Mouse (Mus musculus) v-Abl transformed pro-B cells (cell line): ENCODE results near the gene Clasp1.

Source experiments
- in situ Hi-C, 2 experiments: fragments of 400-800 bp; cut with MboI; formaldehyde crosslinking; loops; one replicate each; pipeline ENCODE4 v1.15.1; 2025; ENCODE audit not compliant: unreplicated experiment in 2 of 2

Clasp1 gene

GRCm38 (mm10) chr1:118401991-118402390 lies 13.1 kb downstream of the Clasp1 start:
- in situ Hi-C loops: no loop called here

DNA sequence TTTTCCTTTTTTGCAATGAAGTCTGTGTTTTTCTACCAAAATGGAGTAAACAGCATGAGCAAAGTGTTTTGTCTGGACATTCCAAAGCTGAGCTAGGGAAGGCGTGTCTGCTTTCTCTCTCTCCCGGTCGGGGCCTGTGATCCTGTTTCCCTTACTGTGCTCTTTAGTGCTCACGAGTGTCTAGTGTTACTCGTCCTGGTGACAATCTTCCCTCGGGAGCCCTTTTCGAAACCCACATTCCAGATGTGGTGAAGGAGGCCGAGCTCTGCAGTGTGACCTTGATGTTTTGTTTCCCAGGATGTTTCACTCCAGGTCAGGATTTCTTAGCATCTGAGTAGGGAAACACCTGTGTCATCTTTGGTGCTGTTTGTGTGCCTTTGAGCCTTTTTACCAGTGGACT lies 13.7 kb downstream of the Clasp1 start:
- in situ Hi-C loops: no loop called here

GRCm38 (mm10) chr1:118402966-118403365 lies 14.1 kb downstream of the Clasp1 start:
- in situ Hi-C loops: no loop called here

DNA sequence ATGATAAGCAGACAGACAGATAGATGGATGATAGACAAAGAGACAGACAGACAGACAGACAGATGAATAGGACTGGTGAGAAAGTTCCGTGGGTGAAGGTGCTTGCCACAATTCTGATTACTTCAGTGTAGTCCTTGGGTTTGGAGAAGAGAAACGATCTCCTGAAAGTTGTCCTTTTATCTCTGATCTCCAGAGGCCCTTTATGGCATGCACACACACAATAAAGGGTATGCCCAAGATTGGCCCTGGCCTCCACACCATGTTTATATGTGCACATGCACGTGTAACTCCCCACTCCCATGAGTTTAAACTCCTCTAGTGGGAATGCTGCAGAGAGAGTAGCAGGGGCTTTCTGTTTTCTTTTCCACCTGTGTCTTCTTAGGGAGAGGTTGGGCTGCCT lies 14.6 kb downstream of the Clasp1 start:
- in situ Hi-C loops: no loop called here

- in situ Hi-C loops: no loop called here
Observed at GRCm38 (mm10) chr1:118407586-118408250, 18.9 kb downstream of the Clasp1 start.

GRCm38 (mm10) chr1:118409249-118409648 lies 20.4 kb downstream of the Clasp1 start:
- in situ Hi-C loops: no loop called here

DNA sequence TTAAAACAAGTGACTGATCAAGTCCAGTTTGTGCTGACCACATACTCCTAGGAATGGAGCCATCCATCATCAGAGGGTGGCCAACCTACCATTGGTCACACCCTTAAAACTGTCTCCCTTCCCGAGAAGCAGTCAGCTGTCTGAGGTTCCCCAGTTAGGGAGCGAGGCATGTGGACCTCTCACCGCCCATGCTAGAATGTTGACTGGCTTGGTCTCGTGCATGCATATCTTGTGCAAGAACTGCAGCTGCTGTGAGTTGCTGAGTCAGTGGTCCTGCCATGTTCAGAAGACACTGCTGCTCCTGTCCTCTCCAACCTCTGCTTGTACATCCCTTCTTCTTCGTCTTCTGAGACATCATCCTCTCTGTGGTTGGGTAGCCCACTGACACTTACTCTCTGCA lies 22.0 kb downstream of the Clasp1 start:
- in situ Hi-C loops: no loop called here

DNA sequence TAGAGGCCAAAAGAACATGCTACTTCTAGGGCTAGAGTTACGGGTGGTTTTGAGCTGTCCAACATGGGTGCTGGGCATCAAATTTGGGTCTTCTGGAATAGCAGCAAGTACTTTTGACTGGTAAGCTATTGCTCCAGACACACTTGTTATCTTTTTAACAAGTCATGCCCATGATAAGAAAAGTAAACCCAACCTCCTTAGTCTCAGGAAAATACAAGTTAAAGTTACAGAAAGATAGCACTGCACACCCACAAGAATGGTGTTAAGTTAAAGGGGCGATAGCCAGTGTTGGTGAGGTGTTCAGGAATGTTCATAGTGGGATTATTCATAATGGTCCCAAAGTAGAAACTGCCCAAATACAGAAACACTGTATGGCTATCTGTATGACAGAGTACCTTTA lies 24.3 kb downstream of the Clasp1 start:
- in situ Hi-C loops: no loop called here

- in situ Hi-C loops: no loop called here
Observed at GRCm38 (mm10) chr1:118417047-118417730, 28.3 kb downstream of the Clasp1 start.

GRCm38 (mm10) chr1:118419399-118419798 lies 30.5 kb downstream of the Clasp1 start:
- in situ Hi-C loops: no loop called here

- in situ Hi-C loops: no loop called here
Observed at GRCm38 (mm10) chr1:118421149-118421548, 32.3 kb downstream of the Clasp1 start.

DNA sequence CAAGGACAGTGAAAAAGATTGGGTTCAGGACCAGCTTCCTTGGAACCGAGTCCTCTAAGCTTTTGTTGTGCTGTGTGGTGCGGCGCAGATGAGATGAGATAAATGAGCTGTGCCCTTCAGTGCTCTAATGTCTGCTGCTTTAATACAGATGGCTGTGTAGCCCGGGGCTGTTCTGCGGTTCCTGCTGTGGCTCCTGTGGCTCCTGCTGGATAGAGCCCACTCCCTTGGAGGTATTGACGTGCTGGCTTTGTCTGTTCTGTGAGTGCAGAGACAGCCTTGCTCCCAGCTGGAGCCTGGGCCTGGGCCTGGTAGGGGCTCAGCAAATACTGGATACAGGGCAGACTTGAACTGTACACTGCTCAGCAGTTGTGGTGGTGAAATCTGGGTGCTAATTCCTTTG lies 34.0 kb downstream of the Clasp1 start:
- in situ Hi-C loops: no loop called here

- in situ Hi-C loops: no loop called here
Observed at GRCm38 (mm10) chr1:118425982-118426381, 37.1 kb downstream of the Clasp1 start.

DNA sequence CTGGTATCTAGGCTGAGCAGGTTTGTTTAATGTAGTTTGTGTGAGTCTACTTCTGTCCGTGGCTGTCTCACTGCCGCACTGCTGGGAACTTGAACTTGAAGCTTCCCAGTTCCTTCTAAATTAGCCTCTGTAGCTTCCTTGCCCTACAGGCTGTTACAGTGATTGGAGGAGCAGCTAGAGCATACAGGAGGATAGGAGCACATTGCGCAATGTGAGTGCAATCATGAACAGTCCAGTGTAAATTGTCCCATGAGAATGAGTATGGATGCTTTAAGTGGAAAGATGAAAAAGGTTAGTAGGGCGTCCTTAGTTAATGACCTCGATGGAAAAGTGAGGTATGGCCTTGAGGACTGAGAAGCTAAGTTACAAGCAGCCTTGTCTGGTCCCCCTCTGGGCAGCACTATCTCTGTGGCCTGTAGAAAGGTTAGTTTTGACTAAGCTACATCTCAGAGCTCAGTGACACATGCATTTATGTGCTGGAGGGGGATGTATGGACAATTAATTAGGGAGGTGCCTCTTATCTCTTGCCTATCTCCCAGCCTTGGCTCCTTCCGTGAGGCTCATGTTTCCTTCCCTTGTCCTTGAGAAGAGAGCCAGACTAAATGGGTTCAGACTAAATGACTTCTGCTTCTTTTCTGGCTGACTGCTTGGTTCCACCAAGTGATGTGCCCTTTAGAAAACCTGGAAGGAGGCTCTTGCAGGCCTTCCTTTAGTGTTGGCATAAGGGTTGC lies 39.7 kb downstream of the Clasp1 start:
- in situ Hi-C loops: no loop called here

- in situ Hi-C loops: no loop called here
Observed at GRCm38 (mm10) chr1:118431548-118431947, 42.7 kb downstream of the Clasp1 start.

- in situ Hi-C loops: no loop called here
Observed at GRCm38 (mm10) chr1:118435001-118435473, 46.2 kb downstream of the Clasp1 start.

- in situ Hi-C loops: no loop called here
Observed at GRCm38 (mm10) chr1:118437856-118438255, 49.0 kb downstream of the Clasp1 start.

GRCm38 (mm10) chr1:118438332-118438731 lies 49.5 kb downstream of the Clasp1 start:
- in situ Hi-C loops: no loop called here

GRCm38 (mm10) chr1:118440547-118440946 lies 51.7 kb downstream of the Clasp1 start:
- in situ Hi-C loops: no loop called here

DNA sequence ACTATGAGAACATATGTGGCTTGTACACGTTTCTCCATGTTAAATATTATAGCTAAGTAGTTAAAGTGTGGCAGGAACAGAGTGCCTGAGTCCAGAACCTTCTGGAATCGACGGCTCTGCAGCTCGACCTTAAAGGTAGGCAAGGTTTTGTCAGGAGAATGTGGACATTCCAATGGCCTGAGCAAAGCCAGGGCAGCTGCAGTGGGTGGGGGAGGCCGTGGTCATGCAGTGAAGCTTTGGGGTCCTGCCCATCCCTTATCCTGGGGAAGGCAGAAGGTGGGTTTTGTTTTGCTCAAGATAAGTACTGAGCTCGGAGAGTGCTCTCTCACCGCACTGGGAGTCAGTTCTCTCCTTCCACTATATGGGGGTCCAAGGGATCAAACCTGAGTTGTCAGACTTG lies 55.6 kb downstream of the Clasp1 start:
- in situ Hi-C loops: no loop called here

- in situ Hi-C loops: no loop called here
Observed at GRCm38 (mm10) chr1:118444988-118445387, 56.1 kb downstream of the Clasp1 start.

DNA sequence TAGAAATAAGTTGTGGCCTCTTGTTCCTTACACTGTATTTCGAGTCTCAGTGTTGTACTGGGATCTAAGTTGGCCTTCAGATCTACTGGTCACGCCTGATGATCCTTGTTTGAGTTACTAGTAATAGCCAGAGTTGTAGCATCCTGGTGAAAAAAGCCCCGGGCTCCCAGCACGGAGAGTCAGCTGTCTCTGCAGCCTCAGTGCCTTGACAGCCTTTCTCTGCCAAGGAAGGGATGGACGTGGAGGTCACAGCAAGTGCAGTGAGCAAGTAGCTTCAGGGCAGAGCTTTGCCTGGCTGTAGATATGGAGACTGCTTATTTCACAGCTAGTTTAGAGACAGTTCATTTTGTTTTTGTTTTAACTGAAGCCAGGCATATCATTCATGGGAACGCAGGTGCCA lies 56.6 kb downstream of the Clasp1 start:
- in situ Hi-C loops: no loop called here
